Mouse (Mus musculus): ENCODE data around the gene Gpr182. TPM values are rescaled to one million over a fixed set of nuclear protein-coding genes. Genes with fewer than 3 reads are reported as not detected.

The Gpr182 gene
- total RNA-seq (2012; rRNA removed) (0.04 TPM in 1 of 2 replicates, not detected in the other), polyA plus RNA-seq (2012; ENCODE audit: insufficient read depth in 1 of 2, insufficient read length in 2 of 2, low read depth in 1 of 2, low replicate concordance in 2 of 2, missing spikeins in 1 of 2) (under 1 TPM in 1 of 2 experiments, not detected in 1; 0.58 TPM)

GRCm38 (mm10) chr10:127751548-127751947 is at the start of gene Gpr182:
Gpr182 (minus strand) TSS chr10:127751732.
- no peaks in the 10 kb centered on the region for H3K9me3 ChIP-seq (replicated peaks; ENCODE audit: insufficient read depth, low read length)
- no peak within 1 kb of the TSS for H3K4me3 ChIP-seq (ENCODE audit: control insufficient read depth in 1 of 2, insufficient read depth in 1 of 2, low read depth in 2 of 2, low read length in 2 of 2)
- no peaks in the 10 kb centered on the region for H3K79me2 ChIP-seq (ENCODE audit: control insufficient read depth, insufficient read depth, low read length, poor library complexity)
- peaks cover 0 to 23% of the 10 kb centered on the region in 2 experiments; a peak in 2 of 4 replicates for H3K4me1 ChIP-seq (ENCODE audit: control insufficient read depth in 1 of 2, insufficient read depth in 2 of 2, low read length in 2 of 2)
- H3K9ac ChIP-seq (ENCODE audit: control insufficient read depth, low read depth, low read length, poor library complexity, severe bottlenecking), result no peak within 1 kb of the TSS
- H3K36me3 ChIP-seq (ENCODE audit: control insufficient read depth in 1 of 2, insufficient read depth in 2 of 2, low read length in 2 of 2), result peaks cover 0 to 16% of the 10 kb centered on the region in 2 experiments; a peak in 2 of 4 replicates
- no peak within 1 kb of the TSS for H3K27ac ChIP-seq (ENCODE audit: control insufficient read depth, low read depth, low read length)
- no peaks in the 10 kb centered on the region for H3K27me3 ChIP-seq (ENCODE audit: control insufficient read depth in 1 of 2, insufficient read depth in 2 of 2, low read length in 2 of 2)
- DNase-seq (ENCODE audit: low read depth, low spot score), result no peak
- TF ChIP-seq MYC (IDR thresholded peaks at IDR 0.05; ENCODE audit: low read depth, low read length), result no peak
- TF ChIP-seq UBTF (IDR thresholded peaks at IDR 0.05; ENCODE audit: borderline replicate concordance, insufficient read depth, low read depth, low read length), result no peak
- no peak for TF ChIP-seq EP300 (IDR thresholded peaks at IDR 0.05; ENCODE audit: low read depth in 1 of 2, low read length in 2 of 2)
- no peak for TF ChIP-seq JUND (IDR thresholded peaks at IDR 0.05; ENCODE audit: low read depth, low read length)
- no peak for TF ChIP-seq NELFE (IDR thresholded peaks at IDR 0.05; ENCODE audit: low read depth, low read length)
- no peak for TF ChIP-seq ZMIZ1 (IDR thresholded peaks at IDR 0.05; ENCODE audit: low read depth, low read length)
- no peak for TF ChIP-seq ZNF384 (IDR thresholded peaks at IDR 0.05; ENCODE audit: low read depth, low read length)
- no peak for TF ChIP-seq NRF1 (IDR thresholded peaks at IDR 0.05; ENCODE audit: insufficient read depth, low read depth, low read length, poor library complexity, severe bottlenecking)
- no peak for TF ChIP-seq MEF2A (IDR thresholded peaks at IDR 0.05; ENCODE audit: extremely low read depth, insufficient replicate concordance, low read depth, low read length, poor library complexity, severe bottlenecking)
- no peak for TF ChIP-seq BHLHE40 (IDR thresholded peaks at IDR 0.05; ENCODE audit: borderline replicate concordance, low read depth, low read length)
- TF ChIP-seq CTCF (IDR thresholded peaks at IDR 0.05 in 2 of 3, conservative IDR thresholded peaks at IDR 0.05 in 1 of 3; ENCODE audit: control insufficient read depth in 1 of 3, insufficient read depth in 1 of 3, low read depth in 2 of 3, low read length in 3 of 3, poor library complexity in 1 of 3, severe bottlenecking in 1 of 3), result no peak
- no peak for TF ChIP-seq RCOR1 (IDR thresholded peaks at IDR 0.05; ENCODE audit: low read depth, low read length)
- TF ChIP-seq ZKSCAN1 (IDR thresholded peaks at IDR 0.05; ENCODE audit: low read depth, low read length), result no peak
- no peak for TF ChIP-seq MAZ (IDR thresholded peaks at IDR 0.05; ENCODE audit: low read depth, low read length)
- TF ChIP-seq GATA1 (IDR thresholded peaks at IDR 0.05; ENCODE audit: low read depth, low read length), result no peak
- no peak for TF ChIP-seq ELF1 (IDR thresholded peaks at IDR 0.05; ENCODE audit: low read depth, low read length)

- no peaks in the 10 kb centered on the region for H3K4me1 ChIP-seq (ENCODE audit: control insufficient read depth in 1 of 2, insufficient read depth in 2 of 2, low read length in 2 of 2)
- no peaks in the 10 kb centered on the region for H3K36me3 ChIP-seq (ENCODE audit: control insufficient read depth in 1 of 2, insufficient read depth in 2 of 2, low read length in 2 of 2)
- TF ChIP-seq UBTF (IDR thresholded peaks at IDR 0.05; ENCODE audit: borderline replicate concordance, insufficient read depth, low read depth, low read length), result no peak
- no peak for TF ChIP-seq MAX (IDR thresholded peaks at IDR 0.05; ENCODE audit: low read length)
- no peak for TF ChIP-seq CHD2 (IDR thresholded peaks at IDR 0.05; ENCODE audit: low read length)
- TF ChIP-seq RCOR1 (IDR thresholded peaks at IDR 0.05; ENCODE audit: low read depth, low read length), result no peak
- TF ChIP-seq ZC3H11A (IDR thresholded peaks at IDR 0.05; ENCODE audit: low read depth, low read length), result no peak
- TF ChIP-seq TAL1 (IDR thresholded peaks at IDR 0.05; ENCODE audit: low read length), result no peak
- TF ChIP-seq HCFC1 (IDR thresholded peaks at IDR 0.05; ENCODE audit: low read depth, low read length), result no peak
- no peak for TF ChIP-seq ELF1 (IDR thresholded peaks at IDR 0.05; ENCODE audit: low read depth, low read length)
- no peak for TF ChIP-seq MYC (IDR thresholded peaks at IDR 0.05; ENCODE audit: low read depth, low read length)
- no peaks in the 10 kb centered on the region for H3K27me3 ChIP-seq (ENCODE audit: control insufficient read depth in 1 of 2, insufficient read depth in 2 of 2, low read length in 2 of 2)
- no peak within 1 kb of the TSS for H3K9ac ChIP-seq (ENCODE audit: control insufficient read depth, low read depth, low read length, poor library complexity, severe bottlenecking)
- H3K79me2 ChIP-seq (ENCODE audit: control insufficient read depth, insufficient read depth, low read length, poor library complexity), result no peaks in the 10 kb centered on the region
- no peak for DNase-seq (ENCODE audit: low read depth, low spot score)
- no peaks in the 10 kb centered on the region for H3K9me3 ChIP-seq (replicated peaks; ENCODE audit: insufficient read depth, low read length)
- no peak within 1 kb of the TSS for H3K4me3 ChIP-seq (ENCODE audit: control insufficient read depth in 1 of 2, insufficient read depth in 1 of 2, low read depth in 2 of 2, low read length in 2 of 2)
- no peak within 1 kb of the TSS for H3K27ac ChIP-seq (ENCODE audit: control insufficient read depth, low read depth, low read length)
Measured at GRCm38 (mm10) chr10:127800891-127801290, 49.4 kb upstream of the Gpr182 start, which contains the start of gene Rdh16. Rdh16 (plus strand) TSS chr10:127801152.

All from MEL (cell line).